Mouse (Mus musculus): Measurements from ENCODE around the gene Erfe.

The Erfe gene

DNA sequence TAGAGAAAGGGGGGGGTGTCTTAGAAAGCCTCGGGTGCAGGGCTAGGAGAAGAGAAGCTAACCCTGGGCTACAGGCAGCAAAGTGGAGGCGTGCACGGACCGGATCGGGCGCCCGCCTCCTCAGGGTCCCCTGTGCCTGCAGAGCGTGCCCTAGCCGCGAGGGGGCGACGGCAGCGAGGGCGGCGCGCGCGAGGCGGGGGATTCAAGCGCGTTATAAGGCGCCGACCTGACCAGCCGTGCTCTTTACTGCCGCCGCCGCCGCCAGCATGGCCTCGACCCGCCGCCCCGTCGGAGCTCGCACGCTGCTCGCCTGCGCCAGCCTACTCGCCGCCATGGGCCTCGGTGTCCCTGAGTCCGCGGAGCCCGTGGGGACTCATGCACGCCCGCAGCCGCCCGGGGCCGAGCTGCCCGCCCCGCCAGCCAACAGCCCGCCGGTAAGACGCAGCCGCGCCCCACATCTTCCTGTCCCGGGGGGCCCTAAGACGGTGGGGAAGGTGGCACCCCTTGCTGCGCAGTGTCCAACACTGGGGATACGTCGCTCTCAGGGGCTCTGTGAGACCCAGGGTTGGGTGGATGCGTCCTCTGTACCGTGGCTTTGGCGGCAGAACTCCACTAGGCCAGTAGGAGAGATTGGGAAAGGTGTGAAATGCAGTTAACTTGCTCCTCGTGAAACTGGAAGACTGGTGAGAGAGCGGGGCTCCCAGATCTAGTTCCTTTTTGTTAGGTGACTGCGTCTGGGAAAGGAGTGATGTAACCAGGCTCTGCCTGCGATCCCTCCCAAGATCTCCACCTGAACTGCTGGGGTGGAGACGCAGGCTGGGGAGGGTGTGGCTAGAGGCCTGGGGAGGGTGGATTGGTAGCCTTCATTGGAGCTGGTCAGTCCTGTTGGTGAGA, at the start of gene Erfe:
TSS of gene Erfe (plus strand) at position 216 of the 894 bp plus-strand sequence.
- peak; percentile 76 for DNase-seq

DNA sequence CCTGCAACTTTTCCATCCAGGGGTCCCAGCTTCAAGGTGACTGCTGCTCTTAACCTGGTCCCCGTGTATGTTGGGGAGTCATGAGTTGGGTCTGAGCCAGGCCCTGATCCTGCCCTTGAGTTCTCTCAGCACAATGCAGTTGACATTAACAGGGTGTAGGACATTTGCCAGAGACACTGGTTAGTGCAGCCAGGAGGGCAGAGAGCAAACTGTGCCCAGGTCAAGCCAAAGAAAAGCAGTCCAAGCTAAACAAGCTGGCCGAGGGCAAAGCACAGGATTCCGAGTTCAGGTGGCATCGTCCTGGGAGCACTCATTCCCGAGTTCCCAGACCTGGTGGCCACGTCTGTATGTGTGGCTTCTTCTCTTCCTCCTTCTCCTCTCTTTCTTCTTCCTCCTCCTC, 48.6 kb upstream of the Erfe start:
- DNase-seq: peak; percentile 54

DNA sequence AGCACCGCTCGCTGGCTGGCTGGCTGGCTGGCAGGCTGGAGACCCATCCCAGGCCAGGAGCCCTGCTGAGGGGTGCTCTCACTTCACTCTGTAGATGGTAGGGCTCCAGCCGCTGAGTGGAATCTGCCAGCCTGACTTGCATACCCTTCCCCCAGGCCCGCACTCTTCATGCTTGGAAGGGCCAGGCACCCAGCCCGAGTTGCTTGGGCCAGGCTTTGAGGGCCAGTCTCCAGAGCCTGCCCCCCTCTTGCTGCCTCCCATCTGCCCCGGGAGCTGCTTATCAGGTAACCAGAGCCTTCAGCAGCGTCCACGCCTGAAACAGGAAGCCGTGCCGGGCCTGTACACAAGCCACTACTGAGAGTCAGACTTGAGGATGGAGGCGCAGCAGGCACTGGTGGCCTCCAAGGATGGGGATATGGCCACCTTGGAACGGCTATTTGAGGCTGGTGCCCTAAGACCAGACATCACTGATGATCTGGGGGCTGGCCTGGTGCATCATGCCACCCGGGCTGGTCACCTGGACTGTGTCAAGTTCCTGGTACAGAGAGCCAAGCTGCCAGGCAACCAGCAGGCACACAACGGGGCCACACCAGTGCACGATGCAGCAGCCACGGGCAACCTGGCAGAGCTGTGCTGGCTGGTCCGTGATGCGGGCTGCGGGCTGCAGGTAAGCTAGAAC, 44.3 kb upstream of the Erfe start, which contains the start of gene Espnl:
TSS of gene Espnl (plus strand) at position 316 of the 679 bp plus-strand sequence.
- peak; percentile 30 for DNase-seq

DNA sequence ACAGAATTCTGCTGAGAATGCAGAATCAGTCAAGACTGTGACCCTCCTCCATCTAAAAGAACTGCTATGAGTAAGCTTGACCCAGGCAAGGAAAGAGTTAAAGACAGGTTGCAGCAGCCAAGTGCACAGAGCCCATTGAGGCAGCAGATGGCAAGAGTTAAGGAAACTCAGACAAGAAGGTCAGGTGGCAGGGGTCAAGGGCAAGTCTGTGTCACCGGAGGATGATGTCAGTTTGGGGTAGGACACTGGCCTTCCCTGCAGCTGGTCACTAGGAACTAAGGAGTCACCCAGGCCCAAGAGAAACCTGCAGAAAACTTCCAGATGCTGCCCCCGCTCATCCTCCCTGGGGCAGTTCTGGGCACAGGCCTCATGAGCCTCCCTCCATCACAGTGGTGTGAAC, 41.6 kb upstream of the Erfe start:
- no peak for DNase-seq

DNA sequence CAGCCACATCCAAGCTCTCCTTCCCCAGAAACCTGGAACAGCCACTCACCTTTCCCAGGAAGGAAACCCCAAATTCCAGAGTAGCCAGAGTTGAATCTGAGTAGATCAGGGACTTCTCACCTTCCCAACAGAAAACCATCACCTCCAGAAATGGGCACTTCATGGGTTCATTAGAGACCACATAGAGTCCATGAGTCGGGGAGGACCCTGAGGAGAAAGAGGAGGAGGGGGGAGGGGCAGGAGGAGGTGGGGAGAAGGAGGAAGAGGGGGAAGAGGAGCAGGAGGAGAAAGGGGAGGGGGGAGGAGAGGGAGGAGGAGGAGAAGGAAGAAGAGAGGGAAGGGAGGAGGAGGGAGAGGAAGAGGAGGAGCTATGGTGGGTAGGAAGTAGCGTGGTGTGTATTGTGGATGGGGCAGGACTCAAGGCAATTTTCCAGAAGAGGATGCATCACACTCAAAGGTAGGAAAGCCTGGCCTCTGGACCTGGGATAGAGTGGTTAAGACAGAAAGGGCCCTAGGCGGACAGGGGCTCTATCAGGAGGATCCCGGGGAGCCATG, 40.7 kb upstream of the Erfe start:
- DNase-seq: no peak

DNA sequence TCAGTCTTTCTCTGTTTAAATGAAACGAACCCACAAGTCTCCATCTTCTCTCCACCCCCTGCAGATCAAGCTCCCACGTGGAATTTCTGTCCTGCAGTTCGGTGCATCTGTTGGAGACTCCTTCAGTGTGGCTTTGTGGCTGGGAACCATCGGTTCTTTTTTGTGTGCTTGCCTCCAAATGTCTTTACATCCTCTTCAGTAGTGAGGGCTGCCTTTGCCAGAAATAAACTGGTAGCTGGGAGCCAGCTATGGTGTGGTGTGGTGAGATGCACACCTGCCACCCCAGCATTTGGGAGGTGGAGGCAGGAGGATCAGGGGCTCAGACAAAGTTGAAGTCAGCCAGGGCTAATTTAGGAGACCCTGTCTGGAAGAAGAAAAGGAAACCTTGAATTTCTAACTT, 34.1 kb upstream of the Erfe start:
- DNase-seq: no peak

DNA sequence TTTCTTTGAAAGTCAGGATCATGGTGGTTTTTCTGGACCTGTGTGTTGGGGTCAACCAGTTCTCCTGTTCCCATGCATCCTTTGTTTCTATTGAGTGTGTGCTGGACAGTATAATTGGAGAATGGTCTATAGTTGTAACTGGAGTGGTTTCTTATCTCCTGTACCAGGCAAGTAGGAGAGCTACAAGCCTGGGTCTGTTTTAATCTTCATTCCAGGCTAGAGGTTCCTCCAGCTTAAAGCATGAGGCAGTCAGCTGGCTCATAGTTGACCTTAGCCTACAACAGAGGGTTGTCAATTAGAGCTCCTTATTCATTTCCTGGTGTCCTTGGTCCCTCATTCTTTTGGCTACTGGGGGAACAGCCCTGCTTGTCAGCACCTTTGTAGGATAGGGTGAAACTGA, 32.6 kb upstream of the Erfe start:
- no peak for DNase-seq

DNA sequence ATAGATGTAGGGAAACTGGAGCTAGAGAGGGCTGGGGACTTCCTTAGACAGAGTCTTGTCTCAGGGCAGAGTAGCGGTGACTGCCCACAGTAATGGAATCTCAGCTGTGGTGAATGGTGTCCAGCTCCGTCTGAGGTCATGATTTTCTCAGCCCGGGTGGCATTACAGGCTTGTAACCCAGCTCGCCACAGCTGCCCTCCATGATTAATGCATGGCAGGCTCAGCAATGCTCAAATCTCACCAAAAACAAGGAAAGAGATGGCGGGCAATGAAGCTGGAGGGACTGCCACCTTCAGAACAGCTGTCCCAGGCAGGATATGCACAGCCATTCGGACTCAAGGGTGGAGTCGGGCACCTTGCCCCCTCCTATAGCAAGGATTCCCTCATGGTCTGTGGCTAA, 28.9 kb upstream of the Erfe start:
- no peak for DNase-seq

DNA sequence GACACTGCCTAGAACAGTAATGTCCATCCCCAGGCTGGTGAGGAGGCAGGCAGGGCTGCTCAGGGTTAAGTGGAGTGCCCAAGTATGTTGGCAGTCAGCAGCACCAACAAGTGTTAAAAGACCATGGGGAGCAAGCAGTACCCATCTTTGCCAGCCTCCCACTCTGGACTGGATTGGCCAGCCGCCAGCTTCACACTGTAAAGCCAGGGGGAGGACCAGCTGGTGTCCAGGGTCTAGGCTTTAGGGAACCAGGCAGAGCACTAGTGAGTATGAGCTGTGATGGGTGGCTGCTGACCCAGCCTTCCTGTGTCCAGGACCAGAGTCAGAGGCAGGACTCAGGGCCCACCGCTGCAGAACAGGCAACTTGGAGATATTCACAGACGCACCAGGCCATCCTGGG, 22.2 kb upstream of the Erfe start:
- no peak for DNase-seq

DNA sequence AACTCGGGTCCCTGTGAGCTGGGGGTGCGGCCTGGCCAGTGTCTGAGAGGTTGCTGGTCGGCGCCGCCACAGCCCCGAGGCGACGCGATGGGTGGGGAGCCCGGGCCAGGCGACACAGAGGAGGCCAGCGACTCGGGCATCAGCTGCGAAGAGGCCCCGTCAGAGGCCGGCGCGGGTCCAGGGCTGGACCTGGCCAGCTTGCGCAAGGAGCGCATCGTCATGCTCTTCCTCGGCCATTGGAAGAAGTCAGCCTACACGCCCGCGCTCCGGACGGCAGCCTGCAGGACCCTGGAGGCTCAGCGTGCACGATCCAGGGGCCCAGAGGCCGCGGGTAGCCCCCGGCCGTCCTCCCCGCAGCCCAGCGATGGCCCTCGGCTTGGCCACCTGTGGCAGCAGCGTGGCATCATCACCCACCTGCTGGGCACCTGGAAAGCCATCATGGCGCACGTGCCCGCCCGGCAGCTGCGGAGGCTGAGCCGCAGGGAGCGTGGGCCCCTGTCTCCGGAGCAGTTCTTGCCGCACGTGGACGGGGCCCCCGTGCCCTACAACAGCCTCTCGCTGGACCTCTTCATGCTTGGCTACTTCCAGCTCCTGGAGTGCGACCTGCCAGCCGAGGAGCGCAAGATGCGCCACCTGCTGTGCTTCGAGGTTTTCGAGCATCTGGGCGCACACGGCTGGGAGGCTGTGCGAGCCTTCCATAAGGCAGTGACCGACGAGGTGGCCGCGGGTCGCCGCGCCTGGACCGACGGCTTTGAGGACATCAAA, 21.1 kb upstream of the Erfe start:
- DNase-seq: peak; percentile 61

DNA sequence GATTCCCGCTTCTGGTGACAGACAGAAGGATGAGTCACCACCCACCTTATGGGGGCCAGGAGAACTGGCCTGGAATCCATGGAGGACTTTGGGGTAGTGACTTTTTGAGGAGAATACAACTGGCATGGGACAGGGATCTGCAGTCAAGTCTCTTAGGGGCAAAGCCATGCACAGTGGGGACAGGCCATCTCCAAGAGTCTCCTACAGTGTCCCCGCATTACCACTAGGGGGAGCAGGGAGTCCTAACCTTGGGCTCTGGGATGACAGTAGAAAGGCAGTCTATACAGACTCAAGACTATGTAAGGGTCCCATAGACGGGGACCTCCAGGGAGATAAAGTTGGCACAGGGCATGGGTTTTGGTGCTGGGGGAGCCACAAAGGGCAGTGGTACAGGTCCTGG, 19.3 kb upstream of the Erfe start:
- DNase-seq: peak; percentile 66

DNA sequence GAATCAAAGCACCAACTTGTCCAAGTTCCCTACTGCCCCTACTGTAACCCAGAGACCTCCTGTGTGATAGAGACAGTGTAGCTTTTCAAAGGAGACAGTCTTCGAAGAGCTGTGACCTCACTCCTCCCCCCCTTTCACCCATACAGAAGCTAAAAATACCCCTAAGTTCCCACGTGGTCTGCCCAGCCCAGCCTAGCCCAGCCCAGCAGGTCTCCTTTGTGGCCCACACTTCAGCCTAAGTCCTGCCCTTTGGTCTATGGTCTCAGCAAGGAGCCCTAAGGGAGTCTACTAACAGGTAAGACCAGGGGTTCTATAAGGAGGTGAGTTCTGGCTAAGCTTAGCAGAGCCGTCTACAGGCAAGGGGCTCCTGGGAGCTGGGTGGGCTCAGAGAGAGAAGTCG, 15.4 kb upstream of the Erfe start, which contains the start of gene Klhl30:
TSS of gene Klhl30 (plus strand) at position 176 of the 400 bp plus-strand sequence.
- DNase-seq: no peak

DNA sequence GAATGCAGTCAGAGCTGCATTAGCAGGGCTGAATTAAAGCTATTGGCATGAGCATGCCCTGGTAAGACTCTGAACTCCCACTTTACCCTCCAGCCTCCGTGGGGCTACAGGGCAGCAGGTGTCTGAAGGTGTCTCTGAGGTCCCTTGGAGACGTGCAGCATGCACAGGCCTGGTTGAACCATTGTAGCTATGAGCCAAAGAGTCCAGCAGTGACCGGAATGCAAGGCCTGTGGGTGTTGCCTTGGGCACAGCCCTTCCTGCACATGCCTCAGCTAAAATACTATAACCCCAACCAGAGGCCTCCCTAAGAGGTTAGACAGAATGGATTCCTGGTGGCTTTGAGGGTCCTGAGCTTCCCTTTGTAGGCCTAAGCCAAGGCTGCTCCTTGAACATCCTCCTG, 15.0 kb upstream of the Erfe start:
- DNase-seq: no peak

DNA sequence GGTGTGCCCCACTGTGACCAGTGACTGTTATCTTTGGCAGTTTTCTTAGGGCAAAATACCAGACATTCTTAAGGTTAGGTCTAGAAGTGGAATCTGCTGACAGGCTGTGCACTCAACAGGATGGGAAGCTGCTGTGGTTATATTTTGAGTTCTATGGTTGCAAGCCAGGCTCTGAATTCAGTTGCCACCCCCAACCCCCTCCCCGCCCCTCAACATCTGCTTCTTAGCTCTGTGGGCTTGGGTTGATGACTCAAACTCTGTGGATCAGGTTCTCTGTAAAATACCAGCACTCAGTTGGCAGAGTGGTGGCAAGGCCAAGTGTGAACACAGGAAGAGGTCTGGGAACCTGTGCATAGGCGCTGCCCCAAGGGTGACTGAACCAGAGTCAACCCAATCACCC, 14.0 kb upstream of the Erfe start:
- DNase-seq: no peak

DNA sequence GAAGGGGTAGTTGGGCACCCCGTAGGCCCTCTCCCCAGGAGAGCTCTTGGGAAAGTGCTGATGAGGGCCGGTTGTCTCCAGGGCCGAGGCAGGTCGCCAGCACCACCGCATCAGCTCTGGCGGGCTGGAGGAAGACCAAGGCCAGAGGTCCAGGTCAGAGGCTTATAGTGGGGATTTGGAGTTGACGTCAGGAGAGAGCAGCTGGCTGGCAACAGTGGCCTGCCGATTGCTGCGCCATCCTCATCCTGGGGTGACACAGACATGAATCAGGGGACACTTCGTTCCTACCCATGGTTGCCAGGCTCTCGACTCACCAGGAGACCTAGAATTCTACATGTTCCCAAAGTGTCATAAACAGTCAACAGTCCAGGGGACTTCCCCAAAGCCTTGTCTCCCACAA, 10.1 kb upstream of the Erfe start:
- DNase-seq: no peak

DNA sequence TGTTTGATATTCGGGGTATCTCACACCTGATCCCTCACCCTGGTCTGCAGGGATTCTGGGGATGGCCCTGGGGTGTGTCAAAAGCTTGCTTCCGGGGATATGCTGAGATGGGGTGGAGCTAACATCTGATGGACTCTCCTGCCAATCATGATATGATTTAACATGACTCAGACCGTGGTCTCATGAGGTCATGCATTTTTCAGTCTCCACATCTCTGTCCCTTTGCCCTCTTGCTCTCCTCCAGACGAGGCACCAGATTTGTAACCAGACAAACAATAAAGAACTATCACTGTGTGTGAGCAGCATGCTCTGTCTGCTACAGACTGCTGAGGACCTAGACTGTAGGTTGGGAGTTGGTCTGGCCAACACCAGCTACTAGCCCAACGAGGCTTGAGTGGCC, 4.1 kb upstream of the Erfe start:
- no peak for DNase-seq

DNA sequence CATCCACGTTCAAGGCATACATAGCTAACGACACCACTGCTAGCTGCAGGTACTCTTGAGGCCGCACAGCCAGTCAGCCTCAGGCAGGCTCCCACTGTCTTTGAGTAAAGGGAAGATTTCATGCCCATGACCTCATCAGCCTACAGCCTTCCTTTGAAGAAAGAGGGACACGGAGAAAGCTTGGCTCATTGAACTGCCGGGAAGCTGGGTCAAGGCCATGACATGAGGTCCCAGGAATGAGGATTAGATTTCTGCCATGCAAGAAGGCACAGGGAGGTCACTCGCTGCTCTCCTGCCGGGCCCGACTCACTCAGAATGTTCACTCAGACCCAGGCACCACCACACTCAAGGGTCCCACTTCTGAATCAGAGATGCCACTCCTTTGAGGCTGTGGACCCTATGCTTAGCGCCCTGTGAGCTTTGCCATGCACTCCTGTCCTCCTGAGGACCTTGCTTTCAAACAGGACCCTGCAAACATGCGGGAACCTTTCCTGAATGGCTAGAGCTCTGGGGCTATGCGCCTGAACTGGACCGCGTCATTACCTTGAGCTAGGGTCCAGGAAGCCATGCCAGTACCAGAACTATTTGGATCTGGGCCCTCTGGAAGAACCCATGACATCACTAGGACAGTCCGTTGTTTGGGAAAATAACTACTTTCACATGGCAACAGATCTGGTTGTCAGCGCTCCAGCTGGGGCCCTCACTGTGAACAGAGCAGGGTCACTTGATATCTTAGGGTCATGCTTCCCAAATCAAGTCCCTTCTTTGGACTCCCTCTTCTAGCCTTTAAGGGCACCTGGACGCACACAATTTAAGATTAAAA, 1.2 kb upstream of the Erfe start:
- DNase-seq: no peak

DNA sequence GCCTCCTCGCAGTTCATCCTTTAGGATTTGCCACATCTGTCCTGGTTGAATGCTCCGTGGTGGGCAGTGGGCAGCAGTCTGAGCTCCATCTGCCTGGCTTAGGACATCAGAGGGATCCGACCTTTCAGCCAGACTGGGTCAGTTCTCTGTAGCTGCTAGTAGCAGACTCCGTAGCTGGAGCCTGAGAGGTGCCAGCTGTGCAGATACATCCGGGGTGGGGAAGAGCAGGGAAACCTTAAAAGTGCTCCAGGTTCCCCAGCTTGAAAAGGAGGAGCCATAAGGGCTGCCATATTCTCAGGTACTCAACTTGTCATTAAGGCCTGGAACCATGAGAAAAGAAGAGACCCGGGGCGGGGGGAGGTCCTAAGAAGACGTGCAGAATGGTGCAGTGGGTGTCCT, 415 bp upstream of the Erfe start:
- no peak for DNase-seq

DNA sequence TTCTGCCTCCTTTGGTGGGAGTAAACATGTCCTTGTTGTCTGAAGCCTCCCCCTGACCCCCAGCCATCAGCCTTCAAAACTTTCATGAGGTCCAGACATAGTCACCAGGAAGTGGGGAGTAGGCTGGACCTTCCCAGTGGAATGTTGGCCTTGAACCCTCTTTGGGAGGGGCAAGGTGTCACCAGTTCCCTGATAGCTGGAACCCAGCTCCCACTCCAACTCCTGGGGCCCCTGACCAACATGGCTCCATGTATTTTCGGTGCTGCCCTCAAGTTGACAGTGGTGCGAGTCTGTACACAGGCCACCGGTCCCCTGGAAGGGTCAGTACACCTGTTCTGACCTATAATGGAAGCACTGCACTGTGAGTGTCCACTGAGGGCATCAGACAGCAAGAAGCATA, 1.1 kb downstream of the Erfe start:
- no peak for DNase-seq

DNA sequence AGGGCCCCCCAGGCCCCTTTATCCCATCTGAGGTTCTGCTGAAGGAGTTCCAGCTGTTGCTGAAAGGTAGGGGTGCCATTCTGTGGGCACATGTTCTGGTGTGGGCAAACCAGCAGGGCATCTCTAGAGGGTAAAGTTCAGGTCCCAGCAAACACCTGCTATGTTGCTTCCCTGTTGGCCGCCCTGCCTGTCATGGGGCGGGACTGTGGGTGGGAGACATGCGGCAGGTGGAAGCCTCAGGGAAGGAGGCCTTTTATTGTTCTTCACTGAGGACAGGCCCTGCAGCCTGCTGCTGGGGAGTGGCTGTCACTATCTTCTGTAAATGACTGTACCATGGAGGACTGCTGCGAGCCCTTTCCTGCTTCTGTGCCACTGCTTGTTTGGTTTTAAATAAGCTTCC, 3.2 kb downstream of the Erfe start:
- no peak for DNase-seq

DNA sequence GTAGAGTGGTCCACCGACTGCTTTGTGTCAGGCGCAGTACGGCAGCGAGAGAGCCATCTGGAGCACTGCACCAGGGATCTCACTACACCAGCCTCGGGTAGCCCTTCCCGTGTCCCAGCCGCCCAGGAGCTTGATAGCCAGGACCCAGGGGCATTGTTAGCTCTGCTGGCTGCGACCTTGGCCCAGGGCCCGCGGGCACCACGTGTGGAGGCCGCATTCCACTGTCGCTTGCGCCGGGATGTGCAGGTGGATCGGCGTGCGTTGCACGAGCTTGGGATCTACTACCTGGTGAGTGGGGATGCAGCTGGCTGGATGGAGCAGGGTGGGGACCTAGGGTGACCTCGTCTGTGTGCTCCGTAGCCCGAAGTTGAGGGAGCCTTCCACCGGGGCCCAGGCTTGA, 3.8 kb downstream of the Erfe start:
- DNase-seq: no peak

DNA sequence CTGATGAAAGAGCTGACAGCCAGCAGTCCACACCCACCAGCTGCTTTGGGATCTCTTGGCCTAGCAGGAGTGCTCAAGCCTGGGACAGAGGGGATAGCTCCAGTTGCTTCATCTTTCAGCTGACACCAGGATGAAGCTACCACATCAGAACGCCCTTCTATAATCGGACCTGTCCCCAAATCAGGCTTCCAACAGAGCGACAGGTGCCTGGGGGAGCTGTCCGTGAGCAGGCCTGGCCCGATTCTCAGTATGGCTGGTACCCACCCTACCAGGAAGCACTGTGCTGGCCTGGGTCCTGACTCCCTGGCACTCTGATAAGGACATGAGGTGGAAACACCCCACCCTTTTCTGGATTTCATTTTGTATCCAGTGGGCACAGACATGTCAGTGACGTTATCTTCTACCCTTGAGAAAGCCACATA, 7.2 kb downstream of the Erfe start:
- no peak for DNase-seq

All from kidney, postnatal 14 days (tissue).